Mouse (Mus musculus): ENCODE results near the gene Asphd2. TPM values are rescaled to one million over a fixed set of nuclear protein-coding genes. Genes with fewer than 3 reads are reported as not detected.

The Asphd2 gene
- polyA plus RNA-seq, 1 experiment from 2014 or later: 20.3 TPM

DNA sequence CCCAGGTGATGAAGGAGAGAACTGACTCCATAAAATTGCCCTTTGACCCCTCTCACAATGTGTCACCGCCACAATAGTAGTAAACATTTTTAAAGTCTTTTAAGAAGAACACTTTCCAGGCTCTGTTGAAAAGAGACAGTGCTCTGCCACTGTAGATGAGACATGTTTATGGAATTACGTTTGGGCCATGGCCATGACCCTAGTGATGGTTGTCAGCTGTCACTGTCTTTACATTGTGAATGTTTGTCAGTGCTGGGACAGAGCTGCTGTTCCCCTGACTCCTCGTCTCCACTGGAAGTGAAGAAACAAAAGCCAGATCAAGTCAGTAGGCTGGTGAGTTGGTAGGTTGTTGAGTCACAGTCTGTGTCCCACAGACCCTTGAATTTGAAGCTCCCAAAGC, 7.8 kb upstream of the Asphd2 start:
- ATAC-seq (ENCODE audit: low read depth) (no peak), DNase-seq (ENCODE audit: low spot score) (no peak)
- no peaks in the 10 kb centered on the region for H3K9me3 ChIP-seq (ENCODE audit: control insufficient read depth, low read length)
- WGBS: 58% methylated on average over 3 of the region's 3 CpGs
- H3K36me3 ChIP-seq (ENCODE audit: control insufficient read depth, insufficient read depth, low read length): no peaks in the 10 kb centered on the region
- no peak overlapping the region for H3K9ac ChIP-seq (ENCODE audit: low read depth, low read length)
- H3K4me1 ChIP-seq (ENCODE audit: control insufficient read depth, insufficient read depth, low read length): no peaks in the 10 kb centered on the region
- H3K4me2 ChIP-seq (ENCODE audit: low read depth, low read length): no peak overlapping the region
- no peak overlapping the region for H3K4me3 ChIP-seq (ENCODE audit: low read depth, low read length)
- H3K27ac ChIP-seq (replicated peaks; ENCODE audit: low read depth, low read length): no peak overlapping the region
- H3K27me3 ChIP-seq (replicated peaks; ENCODE audit: control insufficient read depth, insufficient read depth, low read length): no peaks in the 10 kb centered on the region

- Histone ChIP-seq H3K9ac (ENCODE audit: low read depth, low read length) (no peak overlapping the region), H3K36me3 (ENCODE audit: control insufficient read depth, insufficient read depth, low read length) (no peaks in the 10 kb centered on the region), H3K4me1 (ENCODE audit: control insufficient read depth, insufficient read depth, low read length) (peaks cover 7% of the 10 kb centered on the region; the same call in 1 of the 2 replicates), H3K27me3 (replicated peaks; ENCODE audit: control insufficient read depth, insufficient read depth, low read length) (peaks cover 2% of the 10 kb centered on the region), H3K27ac (replicated peaks; ENCODE audit: low read depth, low read length) (no peak overlapping the region), H3K4me3 (ENCODE audit: low read depth, low read length) (no peak overlapping the region), H3K4me2 (ENCODE audit: low read depth, low read length) (no peak overlapping the region), H3K9me3 (ENCODE audit: control insufficient read depth, low read length) (no peaks in the 10 kb centered on the region)
- WGBS: 44% methylated on average over 10 of the region's 10 CpGs
- ATAC-seq (ENCODE audit: low read depth): no peak
- DNase-seq (ENCODE audit: low spot score): peak; percentile 31
Measured at GRCm38 (mm10) chr5:112399284-112399683, 4.6 kb upstream of the Asphd2 start.

- peak; percentile 23; the same call in 1 of the 2 replicates for ATAC-seq (ENCODE audit: low read depth)
- peak overlapping the region; percentile 75; the same call in 1 of the 2 replicates for H3K27ac ChIP-seq (replicated peaks; ENCODE audit: low read depth, low read length)
- no peaks in the 10 kb centered on the region for H3K9me3 ChIP-seq (ENCODE audit: control insufficient read depth, low read length)
- H3K36me3 ChIP-seq (ENCODE audit: control insufficient read depth, insufficient read depth, low read length): no peaks in the 10 kb centered on the region
- H3K27me3 ChIP-seq (replicated peaks; ENCODE audit: control insufficient read depth, insufficient read depth, low read length): peaks cover 22% of the 10 kb centered on the region
- H3K9ac ChIP-seq (ENCODE audit: low read depth, low read length): no peak overlapping the region
- no peak overlapping the region for H3K4me3 ChIP-seq (ENCODE audit: low read depth, low read length)
- WGBS: 50% methylated on average over 18 of the region's 18 CpGs
- DNase-seq (ENCODE audit: low spot score): peak; percentile 72
- H3K4me1 ChIP-seq (ENCODE audit: control insufficient read depth, insufficient read depth, low read length): peaks cover 7% of the 10 kb centered on the region; the same call in 1 of the 2 replicates
- peak overlapping the region; percentile 80; the same call in 1 of the 2 replicates for H3K4me2 ChIP-seq (ENCODE audit: low read depth, low read length)
Measured at GRCm38 (mm10) chr5:112396066-112396465, 1.4 kb upstream of the Asphd2 start.

DNA sequence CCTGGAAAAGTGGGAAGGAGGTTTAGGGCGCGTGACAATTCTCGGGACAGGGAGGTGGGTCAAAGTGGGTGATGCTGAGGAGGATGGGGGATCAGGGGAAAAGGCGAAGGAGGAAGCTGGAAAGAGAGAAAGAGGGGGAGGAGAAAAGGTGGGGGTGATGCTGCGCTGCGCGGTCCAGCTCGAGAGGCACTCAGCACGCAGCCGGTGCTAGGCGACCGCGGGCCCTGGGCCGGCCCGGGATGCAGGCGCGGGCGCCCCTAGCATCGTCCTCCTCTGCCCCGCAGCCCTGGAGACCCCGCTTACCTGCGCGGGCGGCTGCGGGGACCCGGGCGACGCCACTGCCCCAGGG, 277 bp downstream of the Asphd2 start:
- WGBS: 0% methylated on average over 5 of the region's 28 CpGs
- peak overlapping the region; percentile 56 for H3K4me3 ChIP-seq (ENCODE audit: low read depth, low read length)
- ATAC-seq (ENCODE audit: low read depth) (peak; percentile 79), DNase-seq (ENCODE audit: low spot score) (no peak)
- peaks cover 7% of the 10 kb centered on the region; the same call in 1 of the 2 replicates for H3K4me1 ChIP-seq (ENCODE audit: control insufficient read depth, insufficient read depth, low read length)
- H3K27me3 ChIP-seq (replicated peaks; ENCODE audit: control insufficient read depth, insufficient read depth, low read length): peaks cover 22% of the 10 kb centered on the region
- no peaks in the 10 kb centered on the region for H3K9me3 ChIP-seq (ENCODE audit: control insufficient read depth, low read length)
- H3K27ac ChIP-seq (replicated peaks; ENCODE audit: low read depth, low read length): peak overlapping the region; percentile 75; the same call in 1 of the 2 replicates
- H3K9ac ChIP-seq (ENCODE audit: low read depth, low read length): peak overlapping the region; percentile 69
- H3K36me3 ChIP-seq (ENCODE audit: control insufficient read depth, insufficient read depth, low read length): 0 out of 2 replicates have a peak, but pooled peaks cover 4% of the 10 kb centered on the region
- peak overlapping the region; percentile 80 for H3K4me2 ChIP-seq (ENCODE audit: low read depth, low read length)

DNA sequence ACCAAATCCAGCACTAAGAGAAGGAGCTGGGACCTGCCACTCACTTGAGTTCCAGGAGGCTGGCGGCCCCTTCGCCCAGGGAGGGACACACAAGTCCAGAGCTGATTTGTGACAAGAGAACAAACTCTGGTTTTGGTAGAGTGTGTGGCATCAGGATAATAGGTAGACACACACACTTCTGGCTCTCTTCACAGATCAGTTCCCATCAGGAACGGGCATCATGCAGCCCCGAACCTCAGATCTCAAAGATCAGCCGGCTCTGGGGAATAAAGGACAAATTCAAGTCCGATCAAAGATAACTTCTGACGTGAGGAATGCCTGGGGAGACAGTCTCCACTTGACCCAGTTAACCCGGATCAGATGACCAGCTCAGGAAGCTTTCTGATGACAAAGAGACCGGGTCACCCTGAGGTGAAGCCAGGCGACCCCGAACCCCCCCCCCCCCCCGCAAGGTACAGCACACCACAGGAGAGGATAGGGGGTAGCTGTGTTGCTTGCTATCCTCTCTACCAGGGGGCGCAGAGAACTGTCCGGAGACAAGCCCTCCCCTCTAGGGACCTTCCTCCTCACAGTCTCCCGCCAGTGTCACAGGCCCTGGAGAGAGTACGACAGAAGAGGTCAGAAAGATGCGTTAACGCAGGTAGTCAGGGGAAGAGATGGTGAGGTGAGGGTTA, 788 bp downstream of the Asphd2 start:
- DNase-seq (ENCODE audit: low spot score) (no peak), ATAC-seq (ENCODE audit: low read depth) (no peak)
- peak overlapping the region; percentile 69 for H3K9ac ChIP-seq (ENCODE audit: low read depth, low read length)
- H3K27me3 ChIP-seq (replicated peaks; ENCODE audit: control insufficient read depth, insufficient read depth, low read length): peaks cover 22% of the 10 kb centered on the region
- 7% methylated on average over 17 of the region's 18 CpGs for WGBS
- no peak overlapping the region for H3K27ac ChIP-seq (replicated peaks; ENCODE audit: low read depth, low read length)
- H3K4me2 ChIP-seq (ENCODE audit: low read depth, low read length): peak overlapping the region; percentile 80
- H3K9me3 ChIP-seq (ENCODE audit: control insufficient read depth, low read length): no peaks in the 10 kb centered on the region
- H3K36me3 ChIP-seq (ENCODE audit: control insufficient read depth, insufficient read depth, low read length): 0 out of 2 replicates have a peak, but pooled peaks cover 4% of the 10 kb centered on the region
- H3K4me3 ChIP-seq (ENCODE audit: low read depth, low read length): peak overlapping the region; percentile 56
- peaks cover 7% of the 10 kb centered on the region; the same call in 1 of the 2 replicates for H3K4me1 ChIP-seq (ENCODE audit: control insufficient read depth, insufficient read depth, low read length)

DNA sequence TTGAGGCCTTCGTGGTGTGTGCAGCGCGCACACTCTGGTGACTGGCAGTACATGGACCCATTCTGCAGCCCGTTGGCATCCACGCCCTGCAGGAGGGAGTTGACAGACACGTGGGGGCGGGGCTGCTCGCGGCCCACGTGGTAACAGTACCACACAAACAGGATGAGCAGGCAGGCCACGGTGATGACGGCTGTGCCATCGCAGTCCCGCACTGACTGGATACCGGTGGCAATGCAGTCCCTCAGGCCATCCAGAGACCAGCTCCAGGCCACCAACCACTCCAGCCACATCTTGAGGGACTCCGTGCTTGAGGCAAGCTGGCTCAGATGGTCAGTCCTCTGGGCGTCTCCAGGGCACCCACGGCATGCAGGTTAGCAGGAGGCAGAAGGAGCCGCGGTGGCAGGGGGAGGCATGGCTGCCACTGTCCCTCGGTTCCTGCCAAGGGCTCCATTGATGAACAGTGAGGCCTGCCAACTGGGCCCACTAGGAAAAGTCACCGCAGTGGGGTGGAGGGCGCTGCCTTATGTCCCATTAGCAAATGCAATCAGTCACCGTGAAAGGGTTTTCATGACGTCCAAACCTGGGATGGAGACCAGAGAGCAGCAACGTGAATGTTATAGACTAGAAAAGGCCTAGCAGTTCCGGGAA, 2.9 kb downstream of the Asphd2 start:
- no peak overlapping the region for H3K4me3 ChIP-seq (ENCODE audit: low read depth, low read length)
- no peak overlapping the region for H3K27ac ChIP-seq (replicated peaks; ENCODE audit: low read depth, low read length)
- peaks cover 22% of the 10 kb centered on the region for H3K27me3 ChIP-seq (replicated peaks; ENCODE audit: control insufficient read depth, insufficient read depth, low read length)
- H3K4me2 ChIP-seq (ENCODE audit: low read depth, low read length): no peak overlapping the region
- WGBS: 66% methylated on average over 27 of the region's 27 CpGs
- no peak overlapping the region for H3K9ac ChIP-seq (ENCODE audit: low read depth, low read length)
- H3K36me3 ChIP-seq (ENCODE audit: control insufficient read depth, insufficient read depth, low read length): 0 out of 2 replicates have a peak, but pooled peaks cover 4% of the 10 kb centered on the region
- DNase-seq (ENCODE audit: low spot score) (no peak), ATAC-seq (ENCODE audit: low read depth) (no peak)
- peaks cover 7% of the 10 kb centered on the region; the same call in 1 of the 2 replicates for H3K4me1 ChIP-seq (ENCODE audit: control insufficient read depth, insufficient read depth, low read length)
- no peaks in the 10 kb centered on the region for H3K9me3 ChIP-seq (ENCODE audit: control insufficient read depth, low read length)

DNA sequence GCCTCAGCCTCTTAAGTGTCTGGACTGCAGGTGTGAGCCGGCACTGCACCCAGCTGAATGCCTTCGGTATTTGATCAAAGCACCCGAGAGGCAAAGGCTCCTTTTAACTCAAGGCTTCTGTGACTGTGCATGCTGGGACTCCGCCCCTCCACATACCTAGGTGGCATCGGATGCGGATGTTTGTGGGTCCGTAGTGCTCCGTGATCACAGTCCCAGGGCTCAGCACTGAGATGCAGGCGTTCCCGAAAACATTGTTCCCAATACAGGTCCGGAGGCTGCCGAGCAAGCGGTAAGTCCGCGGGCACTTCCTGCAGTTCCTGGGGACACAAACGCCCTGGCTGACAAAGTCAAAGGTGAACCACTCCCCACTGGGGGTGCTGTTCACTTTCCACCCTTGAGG, 3.7 kb downstream of the Asphd2 start:
- no peak for ATAC-seq (ENCODE audit: low read depth)
- Histone ChIP-seq H3K9ac (ENCODE audit: low read depth, low read length) (no peak overlapping the region), H3K4me1 (ENCODE audit: control insufficient read depth, insufficient read depth, low read length) (peaks cover 7% of the 10 kb centered on the region; the same call in 1 of the 2 replicates), H3K27ac (replicated peaks; ENCODE audit: low read depth, low read length) (no peak overlapping the region), H3K36me3 (ENCODE audit: control insufficient read depth, insufficient read depth, low read length) (0 out of 2 replicates have a peak, but pooled peaks cover 4% of the 10 kb centered on the region), H3K27me3 (replicated peaks; ENCODE audit: control insufficient read depth, insufficient read depth, low read length) (peaks cover 22% of the 10 kb centered on the region), H3K9me3 (ENCODE audit: control insufficient read depth, low read length) (no peaks in the 10 kb centered on the region), H3K4me2 (ENCODE audit: low read depth, low read length) (no peak overlapping the region), H3K4me3 (ENCODE audit: low read depth, low read length) (no peak overlapping the region)
- no peak for DNase-seq (ENCODE audit: low spot score)
- WGBS: 61% methylated on average over 16 of the region's 16 CpGs

GRCm38 (mm10) chr5:112389352-112389751, 5.3 kb downstream of the Asphd2 start:
- Histone ChIP-seq H3K27ac (replicated peaks; ENCODE audit: low read depth, low read length) (no peak overlapping the region), H3K4me3 (ENCODE audit: low read depth, low read length) (no peak overlapping the region), H3K4me1 (ENCODE audit: control insufficient read depth, insufficient read depth, low read length) (no peaks in the 10 kb centered on the region), H3K9ac (ENCODE audit: low read depth, low read length) (no peak overlapping the region; the same call in 1 of the 2 replicates), H3K4me2 (ENCODE audit: low read depth, low read length) (no peak overlapping the region), H3K27me3 (replicated peaks; ENCODE audit: control insufficient read depth, insufficient read depth, low read length) (peaks cover 21% of the 10 kb centered on the region), H3K36me3 (ENCODE audit: control insufficient read depth, insufficient read depth, low read length) (peaks cover 8% of the 10 kb centered on the region; the same call in 1 of the 2 replicates), H3K9me3 (ENCODE audit: control insufficient read depth, low read length) (no peaks in the 10 kb centered on the region)
- no peak for ATAC-seq (ENCODE audit: low read depth)
- no peak for DNase-seq (ENCODE audit: low spot score)
- WGBS: 91% methylated on average over 9 of the region's 9 CpGs
